Mouse (Mus musculus) neutrophil, adult 59 days (primary cell): Measurements from ENCODE around the gene Aldob. TPM values are rescaled to one million over a fixed set of nuclear protein-coding genes. Genes with fewer than 3 reads are reported as not detected.

Experiments
- total RNA-seq, 2 experiments: library from RNA; stranded (reverse); gene quantifications; 1 replicate in 1 of 2; 2 replicates in 1 of 2; pipeline ENCODE4 v1.2.4; 2023

The Aldob gene
- total RNA-seq: not detected

DNA sequence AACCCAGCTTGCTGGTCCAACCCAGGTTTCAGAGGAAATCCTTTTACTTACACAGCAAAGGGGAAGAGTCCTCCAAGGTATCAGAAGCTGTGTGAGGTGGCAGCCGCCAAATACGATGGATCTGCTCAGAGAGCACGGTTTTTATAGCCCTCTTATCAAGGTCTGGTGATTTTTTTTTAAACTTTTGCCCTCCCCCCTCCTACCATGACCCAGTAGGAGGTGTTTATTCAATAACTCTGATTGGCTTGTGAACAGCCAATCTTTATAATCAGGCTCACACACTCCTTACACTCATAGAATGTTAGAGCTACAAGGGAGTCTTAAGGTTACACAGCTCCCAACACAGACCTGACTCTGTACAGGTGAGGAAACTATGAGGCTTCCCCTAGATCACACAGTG is at the start of gene Aldob:
TSS of gene Aldob (minus strand) at position 164 of the 400 bp plus-strand sequence.

DNA sequence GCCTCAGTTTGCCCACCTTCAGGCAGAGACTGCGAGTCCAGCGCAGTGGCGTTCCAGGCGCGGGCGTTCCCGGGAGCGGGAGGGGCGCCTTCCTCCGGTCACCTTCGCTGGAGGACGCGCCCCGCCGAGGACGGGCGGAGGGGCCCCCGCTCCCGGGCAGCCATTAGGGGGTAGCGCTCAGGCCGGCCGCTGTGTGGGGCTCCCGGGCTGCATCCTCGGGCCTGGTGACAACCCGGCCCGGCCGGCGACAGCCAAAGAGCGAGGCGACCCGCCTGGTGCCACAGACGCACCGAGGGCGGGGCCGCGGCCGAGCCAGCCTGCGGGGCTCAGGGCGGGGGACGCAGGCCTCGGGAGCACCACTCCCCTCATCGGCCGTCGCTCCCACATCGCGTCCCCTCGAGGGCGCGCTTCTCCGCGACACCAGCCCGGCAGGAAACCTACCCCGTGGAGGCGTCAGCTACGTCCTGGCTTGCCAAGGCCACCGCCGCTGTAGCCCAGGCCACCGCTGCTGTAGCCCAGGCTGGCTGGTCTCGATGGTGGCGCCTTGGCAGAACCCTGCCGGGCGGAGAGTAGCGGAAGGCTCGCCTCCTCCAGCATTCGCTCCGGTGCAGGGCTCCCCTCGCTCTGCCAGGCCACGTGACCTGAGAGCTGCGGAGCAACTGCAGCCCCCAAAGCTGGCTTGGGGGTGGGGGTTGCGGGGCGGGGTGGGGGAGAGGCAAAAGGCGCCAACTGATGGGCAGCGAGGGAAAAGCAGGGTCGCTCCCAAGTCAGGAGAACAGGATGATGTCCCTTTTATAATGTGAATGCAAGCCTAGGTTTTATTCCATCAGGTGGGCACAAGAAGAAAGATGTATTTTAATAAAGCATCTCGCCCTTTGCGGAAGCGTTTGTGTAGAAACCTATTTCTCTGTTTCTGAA is 48.1 kb upstream of the Aldob start, which contains the start of gene Tmem246:
TSS of gene Tmem246 (minus strand) at position 694 of the 918 bp plus-strand sequence.

DNA sequence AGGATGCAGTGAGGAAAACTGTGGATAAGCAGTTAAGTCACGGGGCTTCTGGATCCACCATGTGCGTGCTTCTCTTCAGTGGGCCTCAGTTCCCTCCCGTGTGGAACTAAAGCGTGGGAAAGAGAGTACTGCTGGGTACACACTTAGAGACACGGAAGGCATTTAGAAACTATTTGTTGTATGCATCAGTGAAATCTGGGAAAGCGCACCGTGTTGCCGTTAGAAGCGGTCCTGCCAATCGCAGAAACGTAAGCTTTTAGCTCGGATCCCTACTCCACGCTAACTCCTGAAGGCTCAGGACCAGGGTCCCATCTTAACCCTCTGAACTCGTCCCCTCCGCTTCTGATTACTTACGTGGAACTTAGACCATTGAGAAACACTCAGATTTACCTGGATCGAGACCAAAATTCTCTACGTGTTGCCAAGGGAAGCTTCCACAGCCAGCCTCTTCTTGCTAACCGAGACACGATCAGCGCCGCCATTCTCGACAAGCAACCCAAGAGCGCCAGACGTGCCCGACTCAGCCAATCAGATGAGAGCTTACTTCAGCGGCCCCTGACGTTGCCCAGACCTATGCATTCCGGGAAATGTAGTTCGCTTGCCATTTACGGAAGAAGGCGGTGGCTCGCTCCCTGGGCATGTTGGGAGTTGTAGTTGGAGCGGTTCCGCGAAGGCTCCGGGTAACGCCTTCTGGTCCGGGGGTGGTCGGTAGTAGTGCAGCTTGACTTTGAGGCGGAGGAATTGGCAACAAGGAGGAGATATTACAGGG is 28.6 kb downstream of the Aldob start, which contains the start of the genes Mrpl50 and Zfp189:
TSS of gene Mrpl50 (minus strand) at position 522 of the 769 bp plus-strand sequence.
TSS of gene Zfp189 (plus strand) at position 605 of the 769 bp plus-strand sequence.

DNA sequence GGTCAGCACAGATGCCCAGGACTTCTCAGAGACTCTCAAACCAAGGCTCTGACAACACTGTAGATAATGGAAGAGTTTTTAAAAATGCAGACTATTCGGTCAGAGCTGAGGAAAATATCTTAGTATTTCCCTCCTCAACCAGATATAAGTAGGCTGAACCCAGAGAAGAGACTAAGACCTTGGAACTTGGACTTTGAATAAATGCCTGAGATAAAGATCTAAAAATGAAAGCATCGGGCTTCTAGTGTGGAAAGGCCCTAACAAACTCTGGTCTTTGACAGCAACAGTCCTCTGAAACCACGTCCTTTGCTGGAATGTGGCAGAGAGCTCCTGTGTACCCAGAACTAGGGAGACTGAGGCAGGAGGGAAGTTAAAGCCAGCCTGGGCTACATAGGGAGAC is 43.0 kb downstream of the Aldob start, which contains the start of gene Baat:
TSS of gene Baat (minus strand) at position 172 of the 400 bp plus-strand sequence.

Other genes starting within 250 kb of the Aldob start
- not detected for gene Acnat2, start 141.4 kb downstream of the Aldob start, total RNA-seq
- gene Acnat1, start 75.6 kb downstream of the Aldob start, total RNA-seq: not detected
- not detected for gene Baat, start 43.0 kb downstream of the Aldob start, total RNA-seq
- 1 to 10 TPM; 6.5 to 6.9 TPM for gene Mrpl50, start 28.5 kb downstream of the Aldob start, total RNA-seq
- gene Zfp189, start 28.4 kb downstream of the Aldob start, total RNA-seq: 1 to 10 TPM; 1.4 to 1.5 TPM
- under 1 TPM in 1 of 2 experiments, not detected in 1; 0.71 TPM for gene Tmem246, start 48.3 kb upstream of the Aldob start, total RNA-seq
- gene Rnf20, start 82.5 kb upstream of the Aldob start, total RNA-seq: 100 to 1,000 TPM; 104 to 108 TPM
- not detected for gene Ppp3r2, start 132.5 kb upstream of the Aldob start, total RNA-seq